Mouse (Mus musculus) urinary bladder, postnatal 36 days (tissue): ENCODE data around the gene Spef1.

Experiments
- DNase-seq, 2 experiments: peaks; one replicate each; pipeline ENCODE4 v3.0.0; 2022; ENCODE audit warnings: low spot score in 2 of 2, mixed read lengths in 1 of 2

Gene Spef1

GRCm38 (mm10) chr2:131124166-131124565 lies 62.9 kb downstream of the Spef1 start:
- no peak for DNase-seq
